7 mouse cellular contexts compared by ENCODE assay signal in genomic region chr7:18925162-18925938, GRCm38 (mm10). TPM values are rescaled to one million over a fixed set of nuclear protein-coding genes. Genes with fewer than 3 reads are reported as not detected.
DNase-seq lines count a peak whose midpoint lies in the region; ATAC-seq lines count a peak whose summit lies in the region.

TSS of gene Nova2 (plus strand) at chr7:18925888.

- WGBS in embryonic facial prominence, embryonic 11.5 days, result under 1% methylated on average over 26 of the region's 45 CpGs
- under 1% methylated on average over 23 of the region's 45 CpGs for WGBS in midbrain, embryonic 11.5 days

- H3K4me1 ChIP-seq in embryonic facial prominence, embryonic 11.5 days (ENCODE audit: control insufficient read depth, insufficient read depth, low read length), result 0 out of 2 replicates have a peak, but pooled peaks cover 3% of the 10 kb centered on the region
- peaks cover 52% of the 10 kb centered on the region for H3K4me1 ChIP-seq in midbrain, embryonic 11.5 days (ENCODE audit: control insufficient read depth, insufficient read depth, low read length)

- peak within 1 kb of the TSS; percentile 72 for H3K9ac ChIP-seq in embryonic facial prominence, embryonic 11.5 days (replicated peaks; ENCODE audit: low read length)
- peak within 1 kb of the TSS; percentile 99 for H3K9ac ChIP-seq in midbrain, embryonic 11.5 days (ENCODE audit: low read length)

- peak; percentile 89 to 92 for DNase-seq in adrenal gland, postnatal 36 days
- peak; percentile 92 for DNase-seq in embryonic facial prominence, embryonic 11.5 days (ENCODE audit: low spot score)
- peak; percentile 83 to 93 for DNase-seq in heart, adult 18-20 months
- peak; percentile 89 for DNase-seq in kidney, adult 11 months
- peak; percentile 99 for DNase-seq in left cerebral cortex, postnatal 4 days
- DNase-seq in midbrain, embryonic 11.5 days (ENCODE audit: low spot score, missing footprints), result peak; percentile 99
- peak; percentile 98 for DNase-seq in right cerebral cortex, postnatal 36 days (ENCODE audit: low spot score in 2 of 2)

- ATAC-seq in embryonic facial prominence, embryonic 11.5 days (replicated peaks; ENCODE audit: insufficient number of reproducible peaks, low FRiP score, low TSS enrichment, low read depth), result peak; percentile 72
- peak; percentile 89 for ATAC-seq in midbrain, embryonic 11.5 days (ENCODE audit: low FRiP score)

- peak within 1 kb of the TSS; percentile 61 for H3K4me3 ChIP-seq in embryonic facial prominence, embryonic 11.5 days (ENCODE audit: low read depth, low read length)
- peak within 1 kb of the TSS; percentile 98 for H3K4me3 ChIP-seq in midbrain, embryonic 11.5 days (ENCODE audit: low read depth, low read length)

- no peaks in the 10 kb centered on the region for H3K36me3 ChIP-seq in embryonic facial prominence, embryonic 11.5 days (replicated peaks; ENCODE audit: control insufficient read depth, insufficient read depth, low read depth, low read length)
- H3K36me3 ChIP-seq in midbrain, embryonic 11.5 days (ENCODE audit: control insufficient read depth, insufficient read depth, low read length), result no peaks in the 10 kb centered on the region

- H3K4me2 ChIP-seq in embryonic facial prominence, embryonic 11.5 days (ENCODE audit: low read depth, low read length), result peak within 1 kb of the TSS; percentile 87
- peak within 1 kb of the TSS; percentile 74 for H3K4me2 ChIP-seq in midbrain, embryonic 11.5 days

- no peak within 1 kb of the TSS for H3K27ac ChIP-seq in embryonic facial prominence, embryonic 11.5 days (replicated peaks; ENCODE audit: low read depth, low read length)
- H3K27ac ChIP-seq in midbrain, embryonic 11.5 days (ENCODE audit: low read depth, low read length), result peak within 1 kb of the TSS; percentile 85

- peaks cover 21% of the 10 kb centered on the region for H3K27me3 ChIP-seq in embryonic facial prominence, embryonic 11.5 days (ENCODE audit: control insufficient read depth, insufficient read depth, low read length)
- no peaks in the 10 kb centered on the region; the same call in 1 of the 2 replicates for H3K27me3 ChIP-seq in midbrain, embryonic 11.5 days (ENCODE audit: control insufficient read depth, insufficient read depth, low read length)

- intact Hi-C loops in left cerebral cortex, postnatal 4 days (cut with DNase I), result no loop called here

- H3K9me3 ChIP-seq in embryonic facial prominence, embryonic 11.5 days (replicated peaks; ENCODE audit: control insufficient read depth, low read length), result no peaks in the 10 kb centered on the region
- no peaks in the 10 kb centered on the region for H3K9me3 ChIP-seq in midbrain, embryonic 11.5 days (ENCODE audit: control insufficient read depth, low read length)

RNA-seq across cellular contexts. Expression of gene Nova2, which starts in this region (rescaled TPM):
- 1 to 10 TPM; 3.7 to 5.4 TPM for total RNA-seq in adrenal gland, postnatal 36 days (2021)
- polyA plus RNA-seq in embryonic facial prominence, embryonic 11.5 days (2014; fragmentation: Nextera tagmentation; extraction: Ambion mirVana), result 1.4 and 1.7 TPM in 2 replicates
- total RNA-seq in heart, adult 18-20 months (2021), result 1 to 10 TPM; 4.4 to 4.9 TPM
- 100 to 1,000 TPM; 152 to 154 TPM for total RNA-seq in left cerebral cortex, postnatal 4 days (2021)
- polyA plus RNA-seq in midbrain, embryonic 11.5 days (2014; fragmentation: Nextera tagmentation; extraction: Ambion mirVana), result 9.1 and 9.8 TPM in 2 replicates

Comparison
In these comparisons a context has a peak if more than half of its experiments do, and no peak if none do; other contexts are left out.
1. RNA of gene Nova2 (total RNA-seq): 152 to 154 TPM in left cerebral cortex, postnatal 4 days; 3.7 to 5.4 TPM in adrenal gland, postnatal 36 days and 4.4 to 4.9 TPM in heart, adult 18-20 months; every median in the first group is over 10 times any median in the second.
2. Peak in every context shown above with its lines, with median percentiles within 50 percentile points of each other: DNase-seq.